Mouse (Mus musculus): ENCODE measurements around the gene Timd4. TPM values are rescaled to one million over a fixed set of nuclear protein-coding genes. Genes with fewer than 3 reads are reported as not detected.

The Timd4 gene
- polyA plus RNA-seq, 1 experiment from 2014 or later: 0.13 TPM

- 72% methylated on average over 1 of the region's 1 CpGs for WGBS
- H3K9me3 ChIP-seq: no peaks in the 10 kb centered on the region
Observed at GRCm38 (mm10) chr11:46864809-46865208, 54.2 kb downstream of the Timd4 start.

GRCm38 (mm10) chr11:46868594-46868993, 58.0 kb downstream of the Timd4 start:
- no peaks in the 10 kb centered on the region for H3K4me1 ChIP-seq
- H3K9me3 ChIP-seq: no peaks in the 10 kb centered on the region
- WGBS: 78% methylated on average over 7 of the region's 7 CpGs
- no peak overlapping the region for H3K9ac ChIP-seq
- no peak overlapping the region for H3K4me3 ChIP-seq
- ATAC-seq (ENCODE audit: low FRiP score, low read depth): no peak
- H3K27ac ChIP-seq: no peak overlapping the region
- no peaks in the 10 kb centered on the region for H3K36me3 ChIP-seq
- no peaks in the 10 kb centered on the region for H3K27me3 ChIP-seq
- H3K4me2 ChIP-seq (replicated peaks): no peak overlapping the region

More at GRCm38 (mm10) chr11:46864809-46865208, 54.2 kb downstream of the Timd4 start:
- no peak overlapping the region for H3K4me2 ChIP-seq (replicated peaks)
- no peaks in the 10 kb centered on the region for H3K36me3 ChIP-seq
- H3K27ac ChIP-seq: no peak overlapping the region
- no peak overlapping the region for H3K4me3 ChIP-seq
- no peaks in the 10 kb centered on the region for H3K27me3 ChIP-seq
- H3K9ac ChIP-seq: no peak overlapping the region
- no peak for ATAC-seq (ENCODE audit: low FRiP score, low read depth)
- no peaks in the 10 kb centered on the region for H3K4me1 ChIP-seq

DNA sequence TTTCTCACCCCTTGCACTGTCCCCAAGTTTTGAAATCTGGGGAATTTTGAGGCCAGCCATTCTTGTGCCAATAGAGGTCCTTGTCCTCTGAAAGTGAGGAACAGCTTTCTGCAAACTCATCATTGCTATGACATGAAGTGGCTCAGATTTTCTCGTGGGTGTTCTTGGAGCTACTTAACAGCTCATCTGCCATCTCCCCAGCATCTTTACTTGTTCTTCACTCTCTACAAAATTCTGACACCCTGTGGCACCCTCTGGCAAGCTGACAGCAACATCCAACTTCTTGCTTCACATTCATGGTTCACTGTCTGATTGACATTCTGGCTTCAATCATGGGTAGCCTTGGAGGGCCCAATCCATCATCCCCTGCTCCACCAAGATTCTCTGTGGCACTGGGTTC, 65.2 kb downstream of the Timd4 start:
- Histone ChIP-seq H3K4me1 (no peaks in the 10 kb centered on the region), H3K4me3 (no peak overlapping the region), H3K4me2 (replicated peaks) (no peak overlapping the region), H3K27ac (no peak overlapping the region), H3K36me3 (no peaks in the 10 kb centered on the region), H3K27me3 (no peaks in the 10 kb centered on the region), H3K9ac (no peak overlapping the region), H3K9me3 (no peaks in the 10 kb centered on the region)
- ATAC-seq (ENCODE audit: low FRiP score, low read depth): no peak
- 65% methylated on average over 1 of the region's 1 CpGs for WGBS

GRCm38 (mm10) chr11:46882456-46882855, 71.9 kb downstream of the Timd4 start:
- WGBS: 83% methylated on average over 2 of the region's 2 CpGs
- Histone ChIP-seq H3K36me3 (no peaks in the 10 kb centered on the region), H3K4me2 (replicated peaks) (no peak overlapping the region)

DNA sequence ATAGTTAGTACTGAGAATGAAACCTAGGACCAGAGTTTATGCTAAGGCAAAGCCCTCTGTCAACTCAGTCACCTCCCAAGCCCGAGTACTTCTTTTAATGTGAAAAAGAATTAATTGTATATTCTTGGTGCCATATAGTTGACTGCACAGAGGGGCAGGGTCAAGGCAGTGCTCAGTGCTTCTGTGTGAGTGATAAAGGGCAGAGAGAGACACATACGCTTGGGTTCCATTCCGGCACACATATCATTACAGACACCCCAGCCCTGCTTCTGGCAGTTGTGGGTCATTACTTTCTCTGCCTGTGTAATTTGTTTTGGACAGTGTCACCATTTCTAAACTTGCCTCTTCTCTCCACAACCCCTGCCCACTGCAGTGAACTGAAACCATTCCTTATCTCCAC, 78.5 kb downstream of the Timd4 start:
- Histone ChIP-seq H3K9ac (no peak overlapping the region), H3K27ac (no peak overlapping the region)
- WGBS: 86% methylated on average over 3 of the region's 3 CpGs

More at GRCm38 (mm10) chr11:46882456-46882855, 71.9 kb downstream of the Timd4 start:
- Histone ChIP-seq H3K4me3 (no peak overlapping the region), H3K9ac (no peak overlapping the region), H3K27me3 (no peaks in the 10 kb centered on the region), H3K4me1 (no peaks in the 10 kb centered on the region), H3K9me3 (no peaks in the 10 kb centered on the region), H3K27ac (no peak overlapping the region)
- ATAC-seq (ENCODE audit: low FRiP score, low read depth): no peak

More for the DNA sequence above, 78.5 kb downstream of the Timd4 start:
- no peaks in the 10 kb centered on the region for H3K36me3 ChIP-seq
- no peaks in the 10 kb centered on the region for H3K4me1 ChIP-seq
- ATAC-seq (ENCODE audit: low FRiP score, low read depth): no peak
- H3K9me3 ChIP-seq: no peaks in the 10 kb centered on the region
- H3K27me3 ChIP-seq: no peaks in the 10 kb centered on the region
- H3K4me3 ChIP-seq: no peak overlapping the region
- no peak overlapping the region for H3K4me2 ChIP-seq (replicated peaks)

Other genes with a start within 250 kb of the Timd4 start
- 0.09 TPM in 1 of 2 replicates, not detected in the other for gene BC053393, start 239.3 kb upstream of the Timd4 start, polyA plus RNA-seq (2015; fragmentation: Nextera tagmentation; extraction: Ambion mirVana)
- 0.47 TPM in 1 of 2 replicates, not detected in the other for gene Dppa1, start 181.5 kb upstream of the Timd4 start, polyA plus RNA-seq (2015; fragmentation: Nextera tagmentation; extraction: Ambion mirVana)
- gene Timd2, start 103.7 kb upstream of the Timd4 start, polyA plus RNA-seq (2015; fragmentation: Nextera tagmentation; extraction: Ambion mirVana): 0.09 TPM in 1 of 2 replicates, not detected in the other
- 0.20 and 0.36 TPM in 2 replicates for gene Havcr1, start 75.7 kb upstream of the Timd4 start, polyA plus RNA-seq (2015; fragmentation: Nextera tagmentation; extraction: Ambion mirVana)

All from limb, embryonic 13.5 days (tissue).